Mouse (Mus musculus): ENCODE data around the gene Gm5849.

- TF ChIP-seq POLR2A (IDR thresholded peaks at IDR 0.05; ENCODE audit: borderline replicate concordance, extremely low read depth, insufficient read depth, insufficient read length, poor library complexity, severe bottlenecking) (no peak), CTCF (IDR thresholded peaks at IDR 0.05; ENCODE audit: borderline replicate concordance, extremely low read depth, insufficient read depth, insufficient read length) (no peak)
These were observed 51.1 kb downstream of the Gm5849 start, which contains the start of gene Pglyrp4 for GRCm38 (mm10) chr3:90726606-90727005.
